11 mouse cellular contexts compared by ENCODE assay signal in the genomic region with DNA sequence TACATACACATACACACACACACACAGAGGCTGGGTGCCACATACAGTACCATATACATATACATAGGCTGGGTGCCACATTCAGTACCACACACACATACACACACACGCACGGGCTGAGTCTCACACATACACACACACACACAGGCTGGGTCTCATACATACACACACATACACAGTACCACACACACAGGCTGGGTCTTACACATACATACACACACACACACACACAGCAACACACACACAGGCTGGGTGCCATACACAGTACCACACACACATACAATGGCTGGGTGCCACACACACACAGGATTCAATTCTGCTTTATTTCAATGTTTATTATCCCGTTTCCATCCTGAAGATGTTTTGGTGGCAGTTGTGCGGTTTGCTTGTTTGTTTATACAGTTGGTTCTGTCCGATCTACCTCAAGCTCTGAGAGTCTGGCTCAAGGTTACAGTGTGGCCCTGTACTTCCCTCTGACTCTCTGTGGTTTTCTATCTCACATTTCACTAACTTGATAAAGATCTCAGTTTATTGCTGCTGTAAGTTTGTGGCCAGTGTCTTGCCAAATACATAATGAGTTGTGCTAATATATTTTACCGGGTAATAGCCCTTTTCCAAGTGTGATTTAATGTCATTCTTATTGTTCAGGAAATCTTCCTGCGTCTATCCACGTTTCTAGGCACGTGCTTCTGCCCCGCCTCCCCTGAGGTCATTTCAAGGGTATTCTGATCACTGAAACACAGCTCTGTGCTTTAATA.
DNase-seq lines count a peak whose midpoint lies in the region; ATAC-seq and TF ChIP-seq lines count a peak whose summit lies in the region.
"Had no signal": no experiment of that assay in that cellular context is flagged by ENCODE, and none has a peak within 500 bp of the region (broad histone marks: within the 10 kb centered on the region; RNA-seq: fewer than 3 reads in every experiment).

No protein-coding gene starts in this region.

- H3K79me2 ChIP-seq in C2C12 (ENCODE audit: control insufficient read depth, insufficient read depth) = no peaks in the 10 kb centered on the region

- no peaks in the 10 kb centered on the region for H3K27me3 ChIP-seq in C2C12 (ENCODE audit: control insufficient read depth, insufficient read depth, insufficient read length)
- H3K27me3 ChIP-seq in embryonic facial prominence, embryonic 13.5 days = 0 out of 2 replicates have a peak, but pooled peaks cover 3% of the 10 kb centered on the region
- H3K27me3 ChIP-seq: lung, embryonic 15.5 days had no signal

- H3K79me3 ChIP-seq in C2C12 (ENCODE audit: low read depth) = no peaks in the 10 kb centered on the region

- WGBS in embryonic facial prominence, embryonic 13.5 days = 44% methylated on average over 10 of the region's 10 CpGs

- H3K4me1 ChIP-seq in embryonic facial prominence, embryonic 13.5 days = peaks cover 40% of the 10 kb centered on the region

- peak; percentile 81 for DNase-seq in heart, adult 11 months
- DNase-seq in heart, postnatal 10 days = no peak
- peak; percentile 70 for DNase-seq in kidney, postnatal 10 days
- DNase-seq in urinary bladder, adult 18-20 months (ENCODE audit: low spot score in 2 of 2) = no peak
- no peak for DNase-seq in ovary, postnatal 14 days (ENCODE audit: low spot score)
- DNase-seq in right cerebral cortex, adult 18-20 months = no peak
- DNase-seq: adrenal gland, adult 8-10 months had no signal

- H3K4me2 ChIP-seq in embryonic facial prominence, embryonic 13.5 days = no peak overlapping the region
- H3K4me2 ChIP-seq: lung, embryonic 15.5 days had no signal

- ATAC-seq in embryonic facial prominence, embryonic 13.5 days (ENCODE audit: insufficient number of reproducible peaks, insufficient read depth, low FRiP score, low TSS enrichment, low read depth) = peak; percentile 54; the same call in 1 of the 2 replicates
- ATAC-seq: CD4-positive, CD25-positive, alpha-beta regulatory T cell, adult 4 months had no signal

- no peaks in the 10 kb centered on the region for H3K36me3 ChIP-seq in C2C12 (ENCODE audit: control insufficient read depth, insufficient read depth)
- H3K36me3 ChIP-seq in embryonic facial prominence, embryonic 13.5 days = no peaks in the 10 kb centered on the region
- H3K36me3 ChIP-seq: lung, embryonic 15.5 days had no signal

- TF ChIP-seq CTCF in C2C12 (IDR thresholded peaks at IDR 0.05; ENCODE audit: control insufficient read depth, insufficient read depth, insufficient read length) = no peak

- 0 out of 2 replicates have a peak, but pooled peaks cover under 1% of the 10 kb centered on the region for H3K9me3 ChIP-seq in embryonic facial prominence, embryonic 13.5 days
- H3K9me3 ChIP-seq: lung, embryonic 15.5 days had no signal

- no peak overlapping the region for H3ac ChIP-seq in C2C12 (ENCODE audit: control insufficient read depth, insufficient read length, low read depth)

- H3K9ac ChIP-seq in embryonic facial prominence, embryonic 13.5 days = no peak overlapping the region
- H3K9ac ChIP-seq: lung, embryonic 15.5 days had no signal

- no peak overlapping the region for H3K4me3 ChIP-seq in C2C12 (ENCODE audit: insufficient read depth, poor library complexity, severe bottlenecking)
- no peak overlapping the region for H3K4me3 ChIP-seq in embryonic facial prominence, embryonic 13.5 days
- H3K4me3 ChIP-seq: lung, embryonic 15.5 days had no signal

- no peak overlapping the region for H3K27ac ChIP-seq in embryonic facial prominence, embryonic 13.5 days
- H3K27ac ChIP-seq: lung, embryonic 15.5 days had no signal

- intact Hi-C loops in heart, postnatal 10 days (cut with DNase I) = loop anchor here (5.0 kb wide), 2 partner anchors 151 to 504 kb away; no protein-coding TSS in a partner anchor

TF ChIP-seq in C2C12, 6 proteins besides CTCF, POLR2A, EP300 and RAD21:
- TF ChIP-seq CEBPB (IDR thresholded peaks at IDR 0.05; ENCODE audit: low read depth) (peak; percentile 70), MAX (IDR thresholded peaks at IDR 0.05) (peak; percentile 22), FOSL1 (IDR thresholded peaks at IDR 0.05; ENCODE audit: insufficient read depth, low read length, poor library complexity, severe bottlenecking) (no peak), USF1 (IDR thresholded peaks at IDR 0.05; ENCODE audit: low read depth) (peak; percentile 66), MYOG (IDR thresholded peaks at IDR 0.05; ENCODE audit: control insufficient read depth, extremely low read depth, insufficient read length) (no peak), MYOD1 (IDR thresholded peaks at IDR 0.05; ENCODE audit: control insufficient read depth, insufficient read length, low read depth) (peak; percentile 86)
TF ChIP-seq in C2C12: peak in this region for 4.

Comparison
In these comparisons a context has a peak if more than half of its experiments do, and no peak if none do; other contexts are left out.
1. DNase-seq: peak in heart, adult 11 months (single experiment) and kidney, postnatal 10 days (single experiment); none in heart, postnatal 10 days (0 of 2), urinary bladder, adult 18-20 months (0 of 2), ovary, postnatal 14 days (single experiment) and right cerebral cortex, adult 18-20 months (single experiment).